Mouse (Mus musculus): Measurements from ENCODE around the gene Ndufaf1.

Ndufaf1 gene

DNA sequence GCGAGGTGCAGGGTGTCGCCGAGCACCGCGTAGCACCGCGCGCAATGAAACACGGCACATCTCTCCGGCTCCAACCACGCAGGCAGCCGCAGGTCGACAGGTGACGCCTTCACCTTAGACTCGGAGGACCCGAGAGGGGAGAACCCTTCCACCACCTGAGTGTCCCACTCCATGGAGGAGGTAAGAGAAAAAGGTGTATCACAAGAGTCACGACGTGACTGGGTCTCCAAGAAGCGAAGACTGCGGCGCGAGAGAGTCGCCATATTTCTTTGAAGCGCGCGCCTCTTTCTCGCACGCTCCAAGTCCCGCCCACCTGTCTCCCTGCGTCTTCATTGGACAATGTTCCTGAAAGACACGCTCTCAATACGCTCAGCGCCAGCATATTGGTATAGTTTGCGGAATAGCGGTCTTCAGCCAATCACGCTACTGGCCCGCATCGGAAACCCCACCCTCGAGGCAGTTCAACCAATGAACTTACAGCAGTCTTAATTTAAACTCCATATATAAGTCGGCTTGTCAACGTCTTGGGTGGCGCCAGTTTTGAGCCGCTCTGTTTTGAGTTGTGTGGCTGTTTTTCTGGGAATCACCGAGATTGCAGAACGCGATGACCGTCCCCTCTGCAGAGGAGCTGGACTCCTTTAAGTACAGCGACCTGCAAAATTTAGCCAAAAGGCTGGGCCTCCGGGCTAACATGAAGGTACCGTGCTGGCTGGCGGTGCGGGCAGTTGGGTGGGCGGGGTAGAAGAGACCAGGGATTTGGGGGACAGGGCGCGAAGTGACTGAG, 44.2 kb downstream of the Ndufaf1 start, which contains the start of the genes Nusap1 and Oip5:
TSS of gene Nusap1 (plus strand) at position 100 of the 784 bp plus-strand sequence.
TSS of gene Oip5 (minus strand) at position 271 of the 784 bp plus-strand sequence.
- peak; percentile 95 for DNase-seq (ENCODE audit: inconsistent ontology term)

DNA sequence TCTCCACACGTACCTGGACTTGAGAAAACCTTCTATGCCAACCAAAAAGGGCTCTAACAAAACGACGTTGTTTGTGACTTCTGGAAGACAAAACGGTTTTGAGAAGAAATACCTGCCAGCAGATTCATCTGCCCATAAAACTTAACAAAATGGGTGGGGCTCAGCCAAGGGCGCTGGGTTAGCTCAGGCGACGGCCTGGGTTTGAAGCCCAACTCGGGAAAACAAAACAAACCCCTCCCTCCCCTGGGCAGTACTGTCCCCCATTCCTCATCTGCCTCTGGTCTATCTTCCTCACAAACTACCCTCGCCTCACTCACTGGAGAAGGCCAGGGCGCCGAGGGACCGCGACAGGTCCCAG, 44.8 kb downstream of the Ndufaf1 start:
- DNase-seq (ENCODE audit: inconsistent ontology term), result no peak

DNA sequence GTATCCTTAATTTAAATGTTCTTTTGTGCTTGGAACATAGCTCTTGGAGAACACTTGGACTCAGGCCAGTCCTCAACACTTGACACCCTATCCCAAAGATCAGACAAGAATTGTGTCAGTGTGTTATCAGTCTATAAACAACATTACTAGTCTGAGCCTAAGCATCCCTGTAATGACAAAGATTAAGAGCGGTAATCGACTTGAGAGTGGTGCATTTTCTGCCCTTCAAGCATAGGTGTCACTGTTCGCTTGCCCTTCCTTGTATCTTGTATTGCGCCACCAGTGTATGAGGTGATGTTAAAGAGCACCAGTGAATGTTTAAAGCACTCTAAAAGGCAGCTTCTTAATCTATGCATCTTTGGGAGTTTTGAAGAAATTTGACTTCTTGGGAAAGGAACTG, 55.6 kb downstream of the Ndufaf1 start:
- DNase-seq (ENCODE audit: inconsistent ontology term), result no peak

All from Muller cell, postnatal 12 days (primary cell).